Mouse (Mus musculus): ENCODE measurements around the gene Gm21149. TPM values are rescaled to one million over a fixed set of nuclear protein-coding genes. Genes with fewer than 3 reads are reported as not detected.
"Not testable (repeated sequence)": the region's sequence is repeated elsewhere in the genome, so short reads cannot be mapped to it uniquely, and the experiment has no call there.

Gm21149 gene
- polyA plus RNA-seq, 1 experiment = not detected

GRCm38 (mm10) chr5:15488743-15489142, 12.4 kb upstream of the Gm21149 start:
- Histone ChIP-seq H3K4me3 (ENCODE audit: low read depth, low read length) (no peak overlapping the region), H3K9me3 (replicated peaks; ENCODE audit: control insufficient read depth, insufficient read depth, low read length, poor library complexity, severe bottlenecking) (no peaks in the 10 kb centered on the region)

DNA sequence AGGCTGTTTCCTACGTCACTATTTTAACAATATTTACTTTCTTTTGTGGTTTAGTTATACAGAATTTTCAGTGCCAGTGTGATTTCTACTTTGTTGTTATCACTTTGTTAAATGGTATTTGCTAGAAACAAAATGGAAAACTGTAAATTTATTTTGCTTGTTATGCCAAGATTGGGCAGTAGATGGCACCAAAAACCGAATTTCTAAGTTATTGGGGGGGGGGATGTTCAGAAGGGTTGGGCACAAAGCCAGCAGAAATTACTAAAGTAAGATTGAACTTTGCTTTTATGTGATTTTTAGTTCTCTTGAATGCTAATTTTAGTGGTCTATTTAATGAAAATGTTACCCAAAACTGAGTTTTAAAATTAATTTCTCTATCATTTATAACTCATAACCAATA, 8.3 kb upstream of the Gm21149 start:
- H3K4me3 ChIP-seq (ENCODE audit: low read depth, low read length); H3K9ac ChIP-seq (ENCODE audit: low read depth, poor library complexity, severe bottlenecking); H3K36me3 ChIP-seq (ENCODE audit: control insufficient read depth, insufficient read depth, low read length, poor library complexity, severe bottlenecking); H3K27ac ChIP-seq (ENCODE audit: insufficient read depth, low read length); H3K4me1 ChIP-seq (ENCODE audit: control insufficient read depth, insufficient read depth, low read length); H3K27me3 ChIP-seq (ENCODE audit: control insufficient read depth, insufficient read depth, low read length, poor library complexity, severe bottlenecking); H3K9me3 ChIP-seq (replicated peaks; ENCODE audit: control insufficient read depth, insufficient read depth, low read length, poor library complexity, severe bottlenecking): not testable (repeated sequence)

More at GRCm38 (mm10) chr5:15488743-15489142, 12.4 kb upstream of the Gm21149 start:
- TF ChIP-seq EP300 (IDR thresholded peaks at IDR 0.05; ENCODE audit: insufficient read depth, low read depth, low read length) = no peak
- no peak for TF ChIP-seq POLR2A (IDR thresholded peaks at IDR 0.05; ENCODE audit: insufficient read depth, low read length)
- no peak for TF ChIP-seq CTCF (IDR thresholded peaks at IDR 0.05; ENCODE audit: low read depth, low read length)
- H3K27me3 ChIP-seq (ENCODE audit: control insufficient read depth, insufficient read depth, low read length, poor library complexity, severe bottlenecking) = no peaks in the 10 kb centered on the region
- H3K4me1 ChIP-seq (ENCODE audit: control insufficient read depth, insufficient read depth, low read length) = no peaks in the 10 kb centered on the region
- H3K27ac ChIP-seq (ENCODE audit: insufficient read depth, low read length) = no peak overlapping the region
- no peaks in the 10 kb centered on the region for H3K36me3 ChIP-seq (ENCODE audit: control insufficient read depth, insufficient read depth, low read length, poor library complexity, severe bottlenecking)
- H3K9ac ChIP-seq (ENCODE audit: low read depth, poor library complexity, severe bottlenecking) = no peak overlapping the region

- not testable (repeated sequence) for H3K27me3 ChIP-seq (ENCODE audit: control insufficient read depth, insufficient read depth, low read length, poor library complexity, severe bottlenecking); H3K4me3 ChIP-seq (ENCODE audit: low read depth, low read length); H3K36me3 ChIP-seq (ENCODE audit: control insufficient read depth, insufficient read depth, low read length, poor library complexity, severe bottlenecking); H3K4me1 ChIP-seq (ENCODE audit: control insufficient read depth, insufficient read depth, low read length); H3K9ac ChIP-seq (ENCODE audit: low read depth, poor library complexity, severe bottlenecking); H3K27ac ChIP-seq (ENCODE audit: insufficient read depth, low read length); H3K9me3 ChIP-seq (replicated peaks; ENCODE audit: control insufficient read depth, insufficient read depth, low read length, poor library complexity, severe bottlenecking)
Observed at GRCm38 (mm10) chr5:15483576-15483975, 7.3 kb upstream of the Gm21149 start.

DNA sequence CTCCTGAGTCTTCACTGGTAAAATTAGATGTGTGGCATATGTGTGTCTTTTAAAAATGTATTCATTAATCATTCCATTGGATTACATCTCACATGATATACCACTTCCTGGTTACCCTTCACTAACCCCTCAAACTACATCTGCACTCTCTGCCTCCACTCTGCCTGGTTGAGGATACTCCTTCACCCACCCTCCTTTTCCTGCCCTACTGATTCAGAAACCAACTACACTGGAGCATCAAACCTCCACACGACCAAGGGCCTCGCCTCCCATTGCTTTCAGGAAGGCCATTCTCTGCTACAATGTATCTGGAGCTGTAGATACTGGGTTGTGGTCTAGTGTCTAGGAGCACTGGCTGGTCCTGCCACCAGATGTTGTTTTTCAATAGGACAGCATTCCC, 6.5 kb upstream of the Gm21149 start:
- not testable (repeated sequence) for H3K27ac ChIP-seq (ENCODE audit: insufficient read depth, low read length); H3K9ac ChIP-seq (ENCODE audit: low read depth, poor library complexity, severe bottlenecking); H3K36me3 ChIP-seq (ENCODE audit: control insufficient read depth, insufficient read depth, low read length, poor library complexity, severe bottlenecking); H3K9me3 ChIP-seq (replicated peaks; ENCODE audit: control insufficient read depth, insufficient read depth, low read length, poor library complexity, severe bottlenecking); H3K27me3 ChIP-seq (ENCODE audit: control insufficient read depth, insufficient read depth, low read length, poor library complexity, severe bottlenecking); H3K4me3 ChIP-seq (ENCODE audit: low read depth, low read length); H3K4me1 ChIP-seq (ENCODE audit: control insufficient read depth, insufficient read depth, low read length)

- not testable (repeated sequence) for H3K4me3 ChIP-seq (ENCODE audit: low read depth, low read length); H3K27me3 ChIP-seq (ENCODE audit: control insufficient read depth, insufficient read depth, low read length, poor library complexity, severe bottlenecking); H3K36me3 ChIP-seq (ENCODE audit: control insufficient read depth, insufficient read depth, low read length, poor library complexity, severe bottlenecking); H3K9ac ChIP-seq (ENCODE audit: low read depth, poor library complexity, severe bottlenecking); H3K4me1 ChIP-seq (ENCODE audit: control insufficient read depth, insufficient read depth, low read length); H3K27ac ChIP-seq (ENCODE audit: insufficient read depth, low read length); H3K9me3 ChIP-seq (replicated peaks; ENCODE audit: control insufficient read depth, insufficient read depth, low read length, poor library complexity, severe bottlenecking)
Observed at GRCm38 (mm10) chr5:15470141-15470540, 6.2 kb downstream of the Gm21149 start.

- H3K9ac ChIP-seq (ENCODE audit: low read depth, poor library complexity, severe bottlenecking); H3K36me3 ChIP-seq (ENCODE audit: control insufficient read depth, insufficient read depth, low read length, poor library complexity, severe bottlenecking); H3K4me3 ChIP-seq (ENCODE audit: low read depth, low read length); H3K4me1 ChIP-seq (ENCODE audit: control insufficient read depth, insufficient read depth, low read length); H3K9me3 ChIP-seq (replicated peaks; ENCODE audit: control insufficient read depth, insufficient read depth, low read length, poor library complexity, severe bottlenecking); H3K27ac ChIP-seq (ENCODE audit: insufficient read depth, low read length); H3K27me3 ChIP-seq (ENCODE audit: control insufficient read depth, insufficient read depth, low read length, poor library complexity, severe bottlenecking): not testable (repeated sequence)
Observed at GRCm38 (mm10) chr5:15467768-15468167, 8.6 kb downstream of the Gm21149 start.

- not testable (repeated sequence) for H3K27me3 ChIP-seq (ENCODE audit: control insufficient read depth, insufficient read depth, low read length, poor library complexity, severe bottlenecking); H3K36me3 ChIP-seq (ENCODE audit: control insufficient read depth, insufficient read depth, low read length, poor library complexity, severe bottlenecking); H3K4me1 ChIP-seq (ENCODE audit: control insufficient read depth, insufficient read depth, low read length); H3K4me3 ChIP-seq (ENCODE audit: low read depth, low read length); H3K27ac ChIP-seq (ENCODE audit: insufficient read depth, low read length); H3K9me3 ChIP-seq (replicated peaks; ENCODE audit: control insufficient read depth, insufficient read depth, low read length, poor library complexity, severe bottlenecking); H3K9ac ChIP-seq (ENCODE audit: low read depth, poor library complexity, severe bottlenecking)
Observed at GRCm38 (mm10) chr5:15466218-15466617, 10.1 kb downstream of the Gm21149 start.

- H3K27ac ChIP-seq (ENCODE audit: insufficient read depth, low read length); H3K9ac ChIP-seq (ENCODE audit: low read depth, poor library complexity, severe bottlenecking); H3K9me3 ChIP-seq (replicated peaks; ENCODE audit: control insufficient read depth, insufficient read depth, low read length, poor library complexity, severe bottlenecking); H3K36me3 ChIP-seq (ENCODE audit: control insufficient read depth, insufficient read depth, low read length, poor library complexity, severe bottlenecking); H3K4me1 ChIP-seq (ENCODE audit: control insufficient read depth, insufficient read depth, low read length); H3K4me3 ChIP-seq (ENCODE audit: low read depth, low read length); H3K27me3 ChIP-seq (ENCODE audit: control insufficient read depth, insufficient read depth, low read length, poor library complexity, severe bottlenecking): not testable (repeated sequence)
Observed at GRCm38 (mm10) chr5:15463561-15463960, 12.8 kb downstream of the Gm21149 start.

DNA sequence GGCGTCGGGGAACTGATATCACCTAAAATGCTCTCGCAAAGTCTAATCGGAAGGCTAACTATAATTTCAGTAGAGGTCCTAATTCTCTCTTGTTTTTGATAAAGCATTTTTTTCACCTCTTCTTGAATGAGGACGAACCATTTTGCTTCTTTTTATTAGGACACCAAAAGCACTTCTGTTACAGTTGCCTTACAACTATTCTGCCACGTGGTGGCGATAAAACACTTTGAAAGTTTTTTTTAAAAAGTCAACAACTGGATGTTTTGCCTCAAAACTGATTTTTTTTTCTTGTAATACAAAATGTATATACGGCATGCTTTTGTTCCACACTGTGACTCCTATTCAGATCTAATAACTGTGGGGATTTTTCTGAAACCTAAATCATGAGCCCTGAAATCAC, 14.7 kb downstream of the Gm21149 start:
- H3K36me3 ChIP-seq (ENCODE audit: control insufficient read depth, insufficient read depth, low read length, poor library complexity, severe bottlenecking); H3K27ac ChIP-seq (ENCODE audit: insufficient read depth, low read length); H3K4me3 ChIP-seq (ENCODE audit: low read depth, low read length); H3K27me3 ChIP-seq (ENCODE audit: control insufficient read depth, insufficient read depth, low read length, poor library complexity, severe bottlenecking); H3K4me1 ChIP-seq (ENCODE audit: control insufficient read depth, insufficient read depth, low read length); H3K9me3 ChIP-seq (replicated peaks; ENCODE audit: control insufficient read depth, insufficient read depth, low read length, poor library complexity, severe bottlenecking); H3K9ac ChIP-seq (ENCODE audit: low read depth, poor library complexity, severe bottlenecking): not testable (repeated sequence)

DNA sequence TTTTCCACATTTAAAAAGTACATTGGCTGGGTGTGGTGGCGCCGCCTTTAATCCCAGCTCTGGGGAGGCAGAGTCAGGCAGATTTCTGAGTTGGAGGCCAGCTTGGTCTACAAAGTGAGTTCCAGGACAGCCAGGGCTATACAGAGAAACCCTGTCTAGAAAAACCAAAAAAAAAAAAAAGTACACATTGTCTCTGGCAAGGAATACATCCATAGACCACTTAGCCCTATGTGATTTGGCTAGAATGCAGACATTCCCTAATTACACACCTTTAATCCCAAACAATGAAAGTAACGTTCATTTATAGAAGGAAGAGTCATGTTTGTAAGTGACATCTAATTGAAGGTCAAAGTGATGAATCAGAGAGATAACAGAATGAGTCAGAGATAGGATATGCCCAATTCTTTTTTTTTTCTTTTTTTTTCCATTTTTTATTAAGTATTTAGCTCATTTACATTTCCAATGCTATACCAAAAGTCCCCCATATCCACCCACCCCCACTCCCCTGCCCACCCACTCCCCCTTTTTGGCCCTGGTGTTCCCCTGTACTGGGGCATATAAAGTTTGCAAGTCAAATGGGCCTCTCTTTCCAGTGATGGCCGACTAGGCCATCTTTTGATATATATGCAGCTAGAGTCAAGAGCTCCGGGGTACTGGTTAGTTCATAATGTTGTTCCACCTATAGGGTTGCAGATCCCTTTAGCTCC, 18.3 kb downstream of the Gm21149 start:
- not testable (repeated sequence) for H3K9me3 ChIP-seq (replicated peaks; ENCODE audit: control insufficient read depth, insufficient read depth, low read length, poor library complexity, severe bottlenecking); H3K27me3 ChIP-seq (ENCODE audit: control insufficient read depth, insufficient read depth, low read length, poor library complexity, severe bottlenecking); H3K27ac ChIP-seq (ENCODE audit: insufficient read depth, low read length); H3K4me3 ChIP-seq (ENCODE audit: low read depth, low read length); H3K36me3 ChIP-seq (ENCODE audit: control insufficient read depth, insufficient read depth, low read length, poor library complexity, severe bottlenecking); H3K4me1 ChIP-seq (ENCODE audit: control insufficient read depth, insufficient read depth, low read length); H3K9ac ChIP-seq (ENCODE audit: low read depth, poor library complexity, severe bottlenecking)

All from ES-Bruce4 (cell line).